Mouse (Mus musculus): ENCODE results near the gene Ntf5.
A peak's percentile ranks its signal among the peaks of the same experiment; 100 is the strongest.
"Not testable (repeated sequence)": the region's sequence is repeated elsewhere in the genome, so short reads cannot be mapped to it uniquely, and the experiment has no call there.

The Ntf5 gene

GRCm38 (mm10) chr7:45462325-45462724, 48.8 kb downstream of the Ntf5 start:
- no peak for DNase-seq (ENCODE audit: low spot score)

DNA sequence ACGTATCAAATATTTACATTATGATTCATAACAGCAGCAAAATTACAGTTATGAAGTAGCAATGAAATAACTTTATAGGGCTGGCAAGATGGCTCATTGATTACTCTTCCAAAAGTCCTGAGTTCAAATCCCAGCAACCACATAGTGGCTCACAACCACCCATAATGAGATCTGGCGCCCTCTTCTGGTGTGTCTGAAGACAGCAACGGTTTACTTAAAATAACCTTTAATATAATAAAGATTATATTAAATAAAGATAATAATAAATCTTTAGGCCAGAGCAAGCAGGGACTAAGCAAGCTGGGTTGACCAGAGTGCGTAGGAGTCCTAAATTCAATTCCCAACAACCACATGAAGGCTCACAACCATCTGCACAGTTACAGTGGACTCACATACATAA, 49.4 kb downstream of the Ntf5 start:
- not testable (repeated sequence) for DNase-seq (ENCODE audit: low spot score)

GRCm38 (mm10) chr7:45463987-45464778, 50.7 kb downstream of the Ntf5 start:
- no peak for DNase-seq (ENCODE audit: low spot score)

DNA sequence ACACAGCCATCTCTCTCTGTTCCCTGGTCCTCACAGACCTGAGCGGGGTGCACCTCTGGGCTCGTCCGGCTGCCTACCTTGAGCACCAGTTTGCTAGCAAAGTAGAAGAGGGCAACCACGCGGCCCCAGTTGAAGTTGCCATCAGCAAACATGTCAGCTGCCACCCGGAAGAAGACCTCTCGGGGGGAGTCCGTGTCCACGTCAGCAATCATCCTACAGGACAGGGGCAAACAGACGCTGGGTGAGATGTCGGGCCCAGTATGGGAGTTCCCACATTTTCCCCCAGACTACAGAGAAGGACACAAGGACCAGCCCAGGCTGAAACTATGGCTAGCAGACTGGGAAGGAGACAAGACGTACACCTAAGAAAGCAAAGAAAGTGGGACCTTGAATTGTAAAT, 51.6 kb downstream of the Ntf5 start:
- DNase-seq (ENCODE audit: low spot score) = no peak

- DNase-seq (ENCODE audit: low spot score) = no peak
These were observed 52.1 kb downstream of the Ntf5 start for GRCm38 (mm10) chr7:45465549-45465948.

DNA sequence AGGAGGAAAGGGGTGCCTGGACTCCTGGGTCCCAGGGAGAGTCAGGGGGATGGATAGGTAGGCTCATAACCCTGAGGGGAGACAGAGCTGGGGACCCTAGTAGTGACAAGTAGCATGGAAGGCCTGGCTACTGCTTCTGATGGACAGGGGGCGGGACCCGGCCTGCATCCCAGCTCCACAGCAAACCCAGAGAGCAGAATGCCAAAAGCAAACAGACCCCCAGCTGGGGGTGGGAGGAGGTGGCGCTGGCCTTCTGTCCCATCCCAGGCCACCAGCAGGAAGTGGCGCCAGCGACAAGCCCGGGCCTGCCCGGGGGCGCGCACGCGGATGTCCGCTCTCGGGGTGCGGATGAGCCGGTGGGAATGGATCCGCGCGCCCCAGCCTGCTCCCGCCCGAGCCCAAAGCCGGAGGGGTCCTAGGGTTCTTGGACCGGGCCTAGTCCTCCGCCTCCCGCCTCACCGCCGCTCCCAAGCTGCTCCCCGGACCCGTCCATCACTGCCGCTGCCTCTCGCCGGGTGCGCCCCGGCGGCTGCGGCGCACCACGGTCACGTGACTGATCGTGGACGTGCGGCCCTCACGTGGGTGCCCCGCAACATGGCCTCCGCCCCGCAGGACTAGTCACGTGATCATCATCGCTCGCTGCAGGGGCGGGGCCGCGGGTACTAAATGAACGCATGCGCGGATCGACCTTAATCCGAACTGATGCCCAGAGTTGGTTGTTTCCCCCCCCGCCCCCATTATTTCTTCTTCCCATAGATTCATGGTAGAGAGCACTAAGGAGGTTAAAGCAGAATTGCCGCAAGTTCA, 53.0 kb downstream of the Ntf5 start, which contains the start of gene Bax:
TSS of gene Bax (minus strand) at position 616 of the 807 bp plus-strand sequence.
- DNase-seq (ENCODE audit: low spot score) = peak; percentile 99

Data from retina, embryonic 14.5 days (tissue).